Comparison of ENCODE assay signal across 8 mouse cellular contexts in genomic region chr10:68277671-68278151, GRCm38 (mm10). TPM values are rescaled to one million over a fixed set of nuclear protein-coding genes. Genes with fewer than 3 reads are reported as not detected.
DNase-seq lines count a peak whose midpoint lies in the region; ATAC-seq lines count a peak whose summit lies in the region.

No protein-coding gene starts in this region.

- ATAC-seq in forebrain, embryonic 13.5 days: 0 out of 2 replicates have a peak, but pooled peaks have one; percentile 5
- ATAC-seq in hematopoietic stem cell, adult 5-6 weeks (replicated peaks in 1 of 2; ENCODE audit: insufficient read depth in 1 of 2, low FRiP score in 2 of 2, low TSS enrichment in 1 of 2, low read depth in 1 of 2, poor library complexity in 2 of 2, severe bottlenecking in 2 of 2): 0 out of 4 replicates have a peak, but pooled peaks have one; percentile 17 to 23

- DNase-seq in adrenal gland, adult 18-20 months (ENCODE audit: low spot score in 2 of 2): peak; percentile 26 to 57
- no peak for DNase-seq in adrenal gland, postnatal 4 days (ENCODE audit: low spot score in 2 of 2)
- peak; percentile 68 for DNase-seq in adrenal gland, postnatal 14 days
- DNase-seq in layer of hippocampus, postnatal 14 days (ENCODE audit: low spot score in 2 of 2): peak; percentile 46 to 68
- peak; percentile 13 to 40 for DNase-seq in right cerebral cortex, postnatal 36 days (ENCODE audit: low spot score in 2 of 2)

- H3K36me3 ChIP-seq in forebrain, embryonic 13.5 days (ENCODE audit: poor library complexity, severe bottlenecking): no peaks in the 10 kb centered on the region
- no peaks in the 10 kb centered on the region for H3K36me3 ChIP-seq in megakaryocyte, embryonic 14.5 days (replicated peaks; ENCODE audit: low read length)

- H3K4me2 ChIP-seq in forebrain, embryonic 13.5 days: peak overlapping the region; percentile 96

- WGBS in forebrain, embryonic 13.5 days: under 1% methylated on average over 15 of the region's 15 CpGs

- H3K27ac ChIP-seq in forebrain, embryonic 13.5 days: peak overlapping the region; percentile 48

- no peaks in the 10 kb centered on the region for H3K27me3 ChIP-seq in forebrain, embryonic 13.5 days
- no peaks in the 10 kb centered on the region for H3K27me3 ChIP-seq in megakaryocyte, embryonic 14.5 days (replicated peaks)

- peaks cover 54% of the 10 kb centered on the region for H3K4me1 ChIP-seq in forebrain, embryonic 13.5 days
- H3K4me1 ChIP-seq in megakaryocyte, embryonic 14.5 days: peaks cover 33% of the 10 kb centered on the region

- H3K9ac ChIP-seq in forebrain, embryonic 13.5 days: peak overlapping the region; percentile 58

- H3K9me3 ChIP-seq in forebrain, embryonic 13.5 days (replicated peaks): no peaks in the 10 kb centered on the region
- no peaks in the 10 kb centered on the region for H3K9me3 ChIP-seq in megakaryocyte, embryonic 14.5 days

- peak overlapping the region; percentile 66 for H3K4me3 ChIP-seq in forebrain, embryonic 13.5 days
- peak overlapping the region; percentile 92 for H3K4me3 ChIP-seq in megakaryocyte, embryonic 14.5 days (replicated peaks)

RNA-seq across cellular contexts. Expression of gene Arid5b, which starts 0.8 kb away (rescaled TPM):
- 10 to 100 TPM; 14.0 to 25.3 TPM for total RNA-seq in adrenal gland, adult 18-20 months (2021)
- 10 to 100 TPM; 47.2 to 47.8 TPM for total RNA-seq in adrenal gland, postnatal 4 days (2021)
- 34.3 and 34.8 TPM in 2 replicates for total RNA-seq in adrenal gland, postnatal 14 days (2021)
- polyA plus RNA-seq in forebrain, embryonic 13.5 days (2015; fragmentation: Nextera tagmentation; extraction: Ambion mirVana): 12.6 and 15.2 TPM in 2 replicates
- 12.5 and 13.8 TPM in 2 replicates for total RNA-seq in hematopoietic stem cell, adult 5-6 weeks (2017)
- 10 to 100 TPM; 14.7 to 18.7 TPM for total RNA-seq in layer of hippocampus, postnatal 14 days (2021)
- polyA plus RNA-seq in megakaryocyte, embryonic 14.5 days (2012; ENCODE audit: insufficient read depth, low replicate concordance): 0.57 and 0.63 TPM in 2 replicates

Comparison
In these comparisons a context has a peak if more than half of its experiments do, and no peak if none do; other contexts are left out.
1. DNase-seq: peak in adrenal gland, adult 18-20 months (2 of 2), adrenal gland, postnatal 14 days (single experiment), layer of hippocampus, postnatal 14 days (2 of 2) and right cerebral cortex, postnatal 36 days (2 of 2); none in adrenal gland, postnatal 4 days (0 of 2).